Mouse (Mus musculus) erythroblast, embryonic 14.5 days (primary cell): Measurements from ENCODE around the gene Cenpa. TPM values are rescaled to one million over a fixed set of nuclear protein-coding genes. Genes with fewer than 3 reads are reported as not detected.
"Not testable (repeated sequence)": the region's sequence is repeated elsewhere in the genome, so short reads cannot be mapped to it uniquely, and the experiment has no call there.

Experiments
- H3K27me3 ChIP-seq: 2 replicates; pipeline ENCODE4 v1.6.1; 2012; ENCODE audit warnings: inconsistent platforms; ENCODE audit not compliant: control insufficient read depth
- H3K36me3 ChIP-seq: 2 replicates; pipeline ENCODE4 v1.6.1; 2012; ENCODE audit warnings: mild to moderate bottlenecking, inconsistent platforms; ENCODE audit not compliant: control insufficient read depth
- H3K4me1 ChIP-seq: 2 replicates; pipeline ENCODE4 v1.6.1; 2012; ENCODE audit warnings: inconsistent platforms; ENCODE audit not compliant: control insufficient read depth
- H3K4me3 ChIP-seq: replicated peaks from 2 replicates; pipeline ENCODE3; 2012; ENCODE audit warnings: moderate library complexity, mild to moderate bottlenecking, inconsistent platforms
- H3K9me3 ChIP-seq: 2 replicates; pipeline ENCODE4 v1.6.1; 2012; ENCODE audit warnings: low read length, inconsistent platforms, mixed read lengths; ENCODE audit not compliant: control insufficient read depth
- GATA1 ChIP-seq: IDR thresholded peaks from 2 replicates; pipeline ENCODE4 v1.6.1; 2012; ENCODE audit warnings: low read length, inconsistent platforms, mixed read lengths
- TAL1 ChIP-seq: IDR thresholded peaks from 3 replicates; pipeline ENCODE4 v1.6.1; 2012; ENCODE audit warnings: low read length, inconsistent platforms, mixed read lengths
- polyA plus RNA-seq: library from polyadenylated mRNA; stranded (reverse); fragments of >175 nt; gene quantifications from 2 replicates; pipeline ENCODE4 v1.2.3, GENCODE M21; 2012

Gene Cenpa
- polyA plus RNA-seq, 1 experiment, result 83.8 TPM

- Histone ChIP-seq H3K27me3 (no peaks in the 10 kb centered on the region), H3K4me3 (peak overlapping the region; percentile 79), H3K4me1 (peaks cover 41% of the 10 kb centered on the region), H3K36me3 (peaks cover 65% of the 10 kb centered on the region), H3K9me3 (no peaks in the 10 kb centered on the region)
- TF ChIP-seq TAL1, result no peak
- TF ChIP-seq GATA1, result no peak
Measured at GRCm38 (mm10) chr5:30668637-30669495, 2.3 kb downstream of the Cenpa start.

GRCm38 (mm10) chr5:30669496-30669830 lies 2.9 kb downstream of the Cenpa start:
- H3K4me1 ChIP-seq, result peaks cover 41% of the 10 kb centered on the region
- H3K36me3 ChIP-seq, result peaks cover 71% of the 10 kb centered on the region
- H3K27me3 ChIP-seq, result no peaks in the 10 kb centered on the region
- TF ChIP-seq TAL1, result no peak
- TF ChIP-seq GATA1, result no peak
- H3K4me3 ChIP-seq, result peak overlapping the region; percentile 79
- H3K9me3 ChIP-seq, result no peaks in the 10 kb centered on the region

GRCm38 (mm10) chr5:30670091-30670490 lies 3.5 kb downstream of the Cenpa start:
- peaks cover 40% of the 10 kb centered on the region for H3K4me1 ChIP-seq
- no peak overlapping the region for H3K4me3 ChIP-seq
- H3K27me3 ChIP-seq, result no peaks in the 10 kb centered on the region
- H3K36me3 ChIP-seq, result peaks cover 77% of the 10 kb centered on the region
- H3K9me3 ChIP-seq, result no peaks in the 10 kb centered on the region
- TF ChIP-seq TAL1, result no peak
- no peak for TF ChIP-seq GATA1

GRCm38 (mm10) chr5:30674001-30674400 lies 7.4 kb downstream of the Cenpa start:
- Histone ChIP-seq H3K36me3 (peaks cover 98% of the 10 kb centered on the region), H3K9me3 (no peaks in the 10 kb centered on the region), H3K4me3 (no peak overlapping the region), H3K4me1 (peaks cover 13% of the 10 kb centered on the region), H3K27me3 (no peaks in the 10 kb centered on the region)
- TF ChIP-seq GATA1 (no peak), TAL1 (no peak)

- Histone ChIP-seq H3K9me3 (no peaks in the 10 kb centered on the region), H3K27me3 (no peaks in the 10 kb centered on the region), H3K4me3 (no peak overlapping the region), H3K36me3 (peaks cover 73% of the 10 kb centered on the region), H3K4me1 (peaks cover 1% of the 10 kb centered on the region; the same call in 1 of the 2 replicates)
- TF ChIP-seq TAL1 (no peak), GATA1 (no peak)
Measured at GRCm38 (mm10) chr5:30676800-30677199, 10.2 kb downstream of the Cenpa start.

GRCm38 (mm10) chr5:30678069-30678468 lies 11.5 kb downstream of the Cenpa start:
- H3K4me1 ChIP-seq, H3K4me3 ChIP-seq, H3K27me3 ChIP-seq, H3K9me3 ChIP-seq: not testable (repeated sequence)
- peaks cover 60% of the 10 kb centered on the region for H3K36me3 ChIP-seq

- H3K36me3 ChIP-seq, result peaks cover 53% of the 10 kb centered on the region
- H3K4me3 ChIP-seq, result no peak overlapping the region
- H3K9me3 ChIP-seq, result no peaks in the 10 kb centered on the region
- no peaks in the 10 kb centered on the region for H3K4me1 ChIP-seq
- TF ChIP-seq GATA1, result no peak
- no peak for TF ChIP-seq TAL1
- H3K27me3 ChIP-seq, result no peaks in the 10 kb centered on the region
Measured at GRCm38 (mm10) chr5:30678722-30679296, 12.2 kb downstream of the Cenpa start.

GRCm38 (mm10) chr5:30679593-30679992 lies 13.0 kb downstream of the Cenpa start:
- Histone ChIP-seq H3K36me3 (peaks cover 45% of the 10 kb centered on the region), H3K4me3 (no peak overlapping the region), H3K27me3 (no peaks in the 10 kb centered on the region), H3K9me3 (no peaks in the 10 kb centered on the region), H3K4me1 (no peaks in the 10 kb centered on the region)
- TF ChIP-seq GATA1 (no peak), TAL1 (no peak)

- Histone ChIP-seq H3K4me3 (no peak overlapping the region), H3K9me3 (no peaks in the 10 kb centered on the region), H3K27me3 (no peaks in the 10 kb centered on the region), H3K4me1 (no peaks in the 10 kb centered on the region), H3K36me3 (peaks cover 21% of the 10 kb centered on the region)
- TF ChIP-seq GATA1 (no peak), TAL1 (no peak)
Measured at GRCm38 (mm10) chr5:30681970-30682369, 15.4 kb downstream of the Cenpa start.
